Mouse (Mus musculus) heart, postnatal 0 days (tissue): ENCODE data around the gene Hdc.

ENCODE experiments used
- CTCF ChIP-seq: IDR thresholded peaks from 2 replicates; pipeline ENCODE4 v1.5.1; 2016; ENCODE audit warnings: antibody characterized with exemption, control low read depth, low read depth
- EP300 ChIP-seq: IDR thresholded peaks from 2 replicates; pipeline ENCODE4 v1.6.1; 2016; ENCODE audit warnings: antibody characterized with exemption, low read depth

- TF ChIP-seq CTCF (no peak), EP300 (no peak)
Measured at GRCm38 (mm10) chr2:126635939-126636823, 17.1 kb upstream of the Hdc start.
